Mouse (Mus musculus) spleen, adult 18-20 months (tissue): ENCODE results near the gene Krt10.

Experiments
- DNase-seq, 2 experiments: peaks; one replicate each; pipeline ENCODE4 v3.0.0; 2022; ENCODE audit warnings: mixed read lengths in 2 of 2

The Krt10 gene

GRCm38 (mm10) chr11:99369853-99370451 is 19.2 kb downstream of the Krt10 start:
- no peak for DNase-seq

GRCm38 (mm10) chr11:99369229-99369628 is 19.9 kb downstream of the Krt10 start:
- DNase-seq = no peak

GRCm38 (mm10) chr11:99366791-99367190 is 22.4 kb downstream of the Krt10 start:
- DNase-seq = no peak

GRCm38 (mm10) chr11:99364412-99364811 is 24.8 kb downstream of the Krt10 start:
- DNase-seq = no peak

GRCm38 (mm10) chr11:99361423-99361822 is 27.7 kb downstream of the Krt10 start:
- no peak for DNase-seq

GRCm38 (mm10) chr11:99351004-99351403 is 38.2 kb downstream of the Krt10 start, which contains the start of gene Krt27:
Gene Krt27 (minus strand): TSS chr11:99351104.
- DNase-seq = no peak

- no peak for DNase-seq
Measured at GRCm38 (mm10) chr11:99339299-99339847, 49.8 kb downstream of the Krt10 start.

GRCm38 (mm10) chr11:99337866-99338265 is 51.3 kb downstream of the Krt10 start, which contains the start of gene Krt26:
Gene Krt26 (minus strand): TSS chr11:99337966.
- DNase-seq = no peak
